Mouse (Mus musculus): ENCODE measurements around the gene Mettl21e. TPM values are rescaled to one million over a fixed set of nuclear protein-coding genes. Genes with fewer than 3 reads are reported as not detected.

The Mettl21e gene
- polyA plus RNA-seq, 1 experiment from 2014 or later: not detected

- no peak overlapping the region for H3K9ac ChIP-seq (ENCODE audit: low read depth, low read length)
- no peak overlapping the region for H3K4me2 ChIP-seq (ENCODE audit: low read length)
- no peak overlapping the region for H3K4me3 ChIP-seq (ENCODE audit: low read depth, low read length)
- H3K36me3 ChIP-seq (ENCODE audit: control insufficient read depth, insufficient read depth, low read length): peaks cover 60% of the 10 kb centered on the region
- ATAC-seq: no peak
- 94% methylated on average over 6 of the region's 6 CpGs for WGBS
- H3K4me1 ChIP-seq (ENCODE audit: control insufficient read depth, insufficient read depth, low read length): no peaks in the 10 kb centered on the region
- no peaks in the 10 kb centered on the region for H3K27me3 ChIP-seq (ENCODE audit: control insufficient read depth, insufficient read depth, low read depth, low read length)
- no peak overlapping the region for H3K27ac ChIP-seq (ENCODE audit: low read length)
- no peaks in the 10 kb centered on the region for H3K9me3 ChIP-seq (replicated peaks; ENCODE audit: control insufficient read depth, low read length, poor library complexity, severe bottlenecking)
Observed at GRCm38 (mm10) chr1:44161818-44162217, 56.9 kb downstream of the Mettl21e start.

- peaks cover 42% of the 10 kb centered on the region for H3K36me3 ChIP-seq (ENCODE audit: control insufficient read depth, insufficient read depth, low read length)
- no peak overlapping the region for H3K4me3 ChIP-seq (ENCODE audit: low read depth, low read length)
- no peak overlapping the region for H3K27ac ChIP-seq (ENCODE audit: low read length)
- H3K4me1 ChIP-seq (ENCODE audit: control insufficient read depth, insufficient read depth, low read length): no peaks in the 10 kb centered on the region
- no peak overlapping the region for H3K9ac ChIP-seq (ENCODE audit: low read depth, low read length)
- no peaks in the 10 kb centered on the region for H3K9me3 ChIP-seq (replicated peaks; ENCODE audit: control insufficient read depth, low read length, poor library complexity, severe bottlenecking)
- ATAC-seq: no peak
- no peaks in the 10 kb centered on the region for H3K27me3 ChIP-seq (ENCODE audit: control insufficient read depth, insufficient read depth, low read depth, low read length)
- WGBS: 90% methylated on average over 6 of the region's 6 CpGs
- no peak overlapping the region for H3K4me2 ChIP-seq (ENCODE audit: low read length)
Observed at GRCm38 (mm10) chr1:44158317-44158716, 60.4 kb downstream of the Mettl21e start.

GRCm38 (mm10) chr1:44155287-44155686 is 63.5 kb downstream of the Mettl21e start:
- no peak overlapping the region for H3K27ac ChIP-seq (ENCODE audit: low read length)
- H3K4me3 ChIP-seq (ENCODE audit: low read depth, low read length): no peak overlapping the region
- H3K27me3 ChIP-seq (ENCODE audit: control insufficient read depth, insufficient read depth, low read depth, low read length): no peaks in the 10 kb centered on the region
- no peak for ATAC-seq
- H3K36me3 ChIP-seq (ENCODE audit: control insufficient read depth, insufficient read depth, low read length): peaks cover 19% of the 10 kb centered on the region
- H3K9ac ChIP-seq (ENCODE audit: low read depth, low read length): no peak overlapping the region
- WGBS: 97% methylated on average over 4 of the region's 4 CpGs
- H3K9me3 ChIP-seq (replicated peaks; ENCODE audit: control insufficient read depth, low read length, poor library complexity, severe bottlenecking): no peaks in the 10 kb centered on the region
- H3K4me2 ChIP-seq (ENCODE audit: low read length): no peak overlapping the region
- no peaks in the 10 kb centered on the region for H3K4me1 ChIP-seq (ENCODE audit: control insufficient read depth, insufficient read depth, low read length)

Other genes starting within 250 kb of the Mettl21e start
- gene Mettl21c, start 198.9 kb downstream of the Mettl21e start, polyA plus RNA-seq (2015; fragmentation: Nextera tagmentation; extraction: Ambion mirVana): 3.0 and 3.2 TPM in 2 replicates
- 0.04 TPM in 1 of 2 replicates, not detected in the other for gene Gm8251, start 157.0 kb downstream of the Mettl21e start, polyA plus RNA-seq (2015; fragmentation: Nextera tagmentation; extraction: Ambion mirVana)
- gene Tex30, start 116.5 kb downstream of the Mettl21e start, polyA plus RNA-seq (2015; fragmentation: Nextera tagmentation; extraction: Ambion mirVana): 39.7 and 43.5 TPM in 2 replicates
- 26.0 and 26.6 TPM in 2 replicates for gene Kdelc1, start 100.2 kb downstream of the Mettl21e start, polyA plus RNA-seq (2015; fragmentation: Nextera tagmentation; extraction: Ambion mirVana)
- 29.7 and 31.4 TPM in 2 replicates for gene Bivm, start 100.0 kb downstream of the Mettl21e start, polyA plus RNA-seq (2015; fragmentation: Nextera tagmentation; extraction: Ambion mirVana)
- gene Ercc5, start 71.2 kb downstream of the Mettl21e start, polyA plus RNA-seq (2015; fragmentation: Nextera tagmentation; extraction: Ambion mirVana): 28.6 and 33.2 TPM in 2 replicates